Mouse (Mus musculus) stomach, embryonic 15.5 days (tissue): ENCODE measurements around the gene Ctns. TPM values are rescaled to one million over a fixed set of nuclear protein-coding genes. Genes with fewer than 3 reads are reported as not detected.
A peak's percentile ranks its signal among the peaks of the same experiment; 100 is the strongest.

ENCODE experiments used
- ATAC-seq: fragments of 200-750 bp; cut with Nextera tagmentation; 2 replicates; pipeline ENCODE4 v1.8.0; 2017; ENCODE audit warnings: low read depth, moderate number of reproducible peaks, moderate TSS enrichment; ENCODE audit not compliant: insufficient read depth, low FRiP score
- H3K27ac ChIP-seq: fragments of 300-500 bp; sonication (generic); 2 replicates; pipeline ENCODE4 v1.5.1; 2015; ENCODE audit warnings: mild to moderate bottlenecking, inconsistent platforms
- H3K27me3 ChIP-seq: fragments of 300-500 bp; sonication (generic); replicated peaks from 2 replicates; pipeline ENCODE4 v1.6.1; 2015; ENCODE audit warnings: inconsistent platforms
- H3K36me3 ChIP-seq: fragments of 300-500 bp; sonication (generic); 2 replicates; pipeline ENCODE4 v1.6.1; 2015; ENCODE audit warnings: inconsistent platforms
- H3K4me1 ChIP-seq: fragments of 300-500 bp; sonication (generic); 2 replicates; pipeline ENCODE4 v1.6.1; 2015; ENCODE audit warnings: inconsistent platforms
- H3K4me2 ChIP-seq: fragments of 300-500 bp; sonication (generic); 2 replicates; pipeline ENCODE4 v1.6.1; 2015; ENCODE audit warnings: mild to moderate bottlenecking, inconsistent platforms
- H3K4me3 ChIP-seq: fragments of 300-500 bp; sonication (generic); replicated peaks from 2 replicates; pipeline ENCODE4 v1.5.1; 2015; ENCODE audit warnings: inconsistent platforms
- H3K9ac ChIP-seq: fragments of 300-500 bp; sonication (generic); 2 replicates; pipeline ENCODE4 v1.6.1; 2015; ENCODE audit warnings: inconsistent platforms
- H3K9me3 ChIP-seq: fragments of 300-500 bp; sonication (generic); 2 replicates; pipeline ENCODE4 v1.6.1; 2016; ENCODE audit warnings: inconsistent platforms
- WGBS: fragments of 180-500 bp; shearing (Covaris S2); methylation state at CpG from one replicate; pipeline ENCODE4 v1.1.7; 2015; 5-methylcytosine and 5-hydroxymethylcytosine counted together
- polyA plus RNA-seq: library from polyadenylated mRNA; unstranded; fragments of >200 nt; fragmentation: Nextera tagmentation; extraction: Ambion mirVana; gene quantifications from 2 replicates; pipeline ENCODE4 v1.2.1, GENCODE M21; 2015

The Ctns gene
- polyA plus RNA-seq, result 17.0 and 18.2 TPM in 2 replicates

- Histone ChIP-seq H3K27me3 (no peaks in the 10 kb centered on the region), H3K4me1 (0 out of 2 replicates have a peak, but pooled peaks cover 2% of the 10 kb centered on the region), H3K4me2 (peak within 1 kb of the TSS; percentile 97), H3K36me3 (no peaks in the 10 kb centered on the region), H3K9ac (peak within 1 kb of the TSS; percentile 67), H3K27ac (no peak within 1 kb of the TSS; the same call in 1 of the 2 replicates), H3K9me3 (no peaks in the 10 kb centered on the region), H3K4me3 (peak within 1 kb of the TSS; percentile 79)
- ATAC-seq, result peak; percentile 95
- under 1% methylated on average over 22 of the region's 22 CpGs for WGBS
These were observed at the start of gene Ctns for GRCm38 (mm10) chr11:73198603-73199229. Ctns (minus strand) TSS chr11:73199042.

- WGBS, result 79% methylated on average over 4 of the region's 4 CpGs
- no peak for ATAC-seq
- no peak overlapping the region for H3K27ac ChIP-seq
- H3K36me3 ChIP-seq, result no peaks in the 10 kb centered on the region
- no peak overlapping the region for H3K9ac ChIP-seq
- H3K4me2 ChIP-seq, result no peak overlapping the region
- no peak overlapping the region for H3K4me3 ChIP-seq
- no peaks in the 10 kb centered on the region for H3K4me1 ChIP-seq
- no peaks in the 10 kb centered on the region for H3K9me3 ChIP-seq
- H3K27me3 ChIP-seq, result no peaks in the 10 kb centered on the region
These were observed 43.9 kb upstream of the Ctns start for GRCm38 (mm10) chr11:73242777-73243176.

DNA sequence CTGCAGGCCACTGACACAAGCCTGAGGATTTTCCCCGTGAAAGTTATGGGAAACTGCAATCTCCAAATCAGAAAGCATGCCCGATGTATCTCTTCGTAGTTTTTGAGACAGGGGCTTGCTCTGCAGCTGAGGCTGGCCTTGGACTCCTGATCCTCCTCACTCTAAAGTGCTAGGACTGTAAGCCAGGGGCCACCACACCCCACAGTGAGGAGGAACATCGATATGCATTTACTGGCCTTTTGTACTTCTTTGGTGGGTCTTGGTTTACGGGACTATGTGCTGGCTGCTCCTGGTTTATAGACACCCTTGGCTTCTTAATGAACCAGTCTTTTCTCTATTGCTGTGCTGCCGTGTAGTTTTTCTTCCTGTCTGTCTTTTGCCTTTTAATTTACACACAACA lies 43.4 kb upstream of the Ctns start:
- Histone ChIP-seq H3K36me3 (no peaks in the 10 kb centered on the region), H3K27me3 (no peaks in the 10 kb centered on the region), H3K9me3 (no peaks in the 10 kb centered on the region), H3K4me1 (no peaks in the 10 kb centered on the region), H3K4me2 (no peak overlapping the region), H3K4me3 (no peak overlapping the region), H3K9ac (no peak overlapping the region), H3K27ac (no peak overlapping the region)
- WGBS, result 79% methylated on average over 6 of the region's 6 CpGs
- ATAC-seq, result no peak

GRCm38 (mm10) chr11:73236731-73237130 lies 37.9 kb upstream of the Ctns start:
- peak overlapping the region; percentile 84 for H3K27ac ChIP-seq
- no peaks in the 10 kb centered on the region for H3K9me3 ChIP-seq
- H3K4me2 ChIP-seq, result no peak overlapping the region
- ATAC-seq, result no peak
- WGBS, result 52% methylated on average over 3 of the region's 3 CpGs
- H3K9ac ChIP-seq, result no peak overlapping the region
- H3K27me3 ChIP-seq, result no peaks in the 10 kb centered on the region
- H3K4me1 ChIP-seq, result peaks cover 10% of the 10 kb centered on the region
- no peak overlapping the region for H3K4me3 ChIP-seq
- H3K36me3 ChIP-seq, result no peaks in the 10 kb centered on the region

DNA sequence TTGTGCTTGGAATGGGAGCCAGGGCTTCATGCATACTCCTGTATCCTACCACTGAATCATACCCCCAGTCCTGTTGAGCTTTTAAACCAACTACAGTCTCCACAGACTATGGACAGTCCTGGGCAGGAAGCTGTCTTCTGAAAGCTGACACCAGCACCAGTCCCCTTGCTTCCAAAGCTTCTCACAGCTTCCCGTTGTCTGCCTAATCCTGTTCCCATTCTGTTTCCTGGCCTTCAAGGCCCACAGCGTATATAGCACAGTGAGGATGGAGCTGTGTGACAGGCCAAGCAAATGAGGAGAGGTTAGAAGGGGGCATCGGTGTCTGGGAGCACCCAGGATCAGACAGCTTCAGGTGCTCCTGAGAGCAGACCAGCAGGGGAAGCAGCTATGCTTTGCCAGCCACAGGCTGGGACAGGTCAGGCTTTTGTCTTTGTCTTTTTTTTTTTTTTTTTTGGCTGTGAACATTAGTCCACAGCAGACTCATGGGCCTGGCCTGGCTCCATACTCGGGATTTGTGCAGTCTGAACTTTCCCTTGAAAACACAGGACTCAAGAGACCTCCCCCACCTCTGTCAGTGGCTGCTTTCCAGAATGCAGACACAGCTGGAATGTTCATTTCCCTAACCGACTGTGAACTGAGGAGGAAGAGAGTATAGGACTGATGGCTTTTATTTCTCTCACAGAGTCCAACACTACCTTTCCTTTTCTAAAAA lies 37.3 kb upstream of the Ctns start:
- peaks cover 10% of the 10 kb centered on the region for H3K4me1 ChIP-seq
- H3K27me3 ChIP-seq, result no peaks in the 10 kb centered on the region
- no peak overlapping the region for H3K4me3 ChIP-seq
- H3K36me3 ChIP-seq, result no peaks in the 10 kb centered on the region
- peak overlapping the region; percentile 84 for H3K27ac ChIP-seq
- H3K4me2 ChIP-seq, result no peak overlapping the region
- H3K9me3 ChIP-seq, result no peaks in the 10 kb centered on the region
- no peak overlapping the region for H3K9ac ChIP-seq
- ATAC-seq, result peak; percentile 70; the same call in 1 of the 2 replicates
- WGBS, result 16% methylated on average over 5 of the region's 5 CpGs

- no peak within 1 kb of the TSS for H3K9ac ChIP-seq
- no peaks in the 10 kb centered on the region for H3K9me3 ChIP-seq
- H3K36me3 ChIP-seq, result no peaks in the 10 kb centered on the region
- H3K27ac ChIP-seq, result no peak within 1 kb of the TSS
- 86% methylated on average over 5 of the region's 5 CpGs for WGBS
- H3K4me2 ChIP-seq, result no peak within 1 kb of the TSS
- no peaks in the 10 kb centered on the region for H3K27me3 ChIP-seq
- H3K4me1 ChIP-seq, result peaks cover 10% of the 10 kb centered on the region
- H3K4me3 ChIP-seq, result no peak within 1 kb of the TSS
- ATAC-seq, result no peak
These were observed 35.1 kb upstream of the Ctns start, which contains the start of gene Trpv1 for GRCm38 (mm10) chr11:73233992-73234391. Trpv1 (plus strand) TSS chr11:73234292.

GRCm38 (mm10) chr11:73232513-73232912 lies 33.7 kb upstream of the Ctns start:
- H3K27me3 ChIP-seq, result no peaks in the 10 kb centered on the region
- H3K9me3 ChIP-seq, result no peaks in the 10 kb centered on the region
- peaks cover 10% of the 10 kb centered on the region for H3K4me1 ChIP-seq
- no peak overlapping the region for H3K4me2 ChIP-seq
- 55% methylated on average over 2 of the region's 2 CpGs for whole genome bisulfite sequencing
- no peaks in the 10 kb centered on the region for H3K36me3 ChIP-seq
- ATAC-seq, result no peak
- H3K27ac ChIP-seq, result no peak overlapping the region
- H3K4me3 ChIP-seq, result no peak overlapping the region
- no peak overlapping the region for H3K9ac ChIP-seq

DNA sequence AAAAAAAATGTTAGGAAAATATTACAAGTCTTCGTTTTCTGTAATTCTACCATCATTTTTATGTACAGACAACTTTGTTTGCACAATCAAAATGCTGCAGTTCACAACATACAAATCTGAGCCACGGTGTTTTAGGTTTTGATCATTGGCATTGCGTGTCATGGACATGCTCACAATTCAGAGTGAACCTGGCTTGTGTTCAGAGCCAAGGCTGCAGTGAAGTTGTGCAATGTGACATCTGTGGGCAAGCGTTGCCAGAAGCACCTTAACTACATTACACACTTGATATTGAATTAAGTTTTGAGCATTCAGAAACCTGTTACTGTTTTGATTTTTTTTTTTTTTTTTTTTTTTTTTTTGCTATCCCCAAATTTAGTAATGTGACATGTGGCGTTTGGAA lies 31.2 kb upstream of the Ctns start:
- no peaks in the 10 kb centered on the region for H3K36me3 ChIP-seq
- no peaks in the 10 kb centered on the region for H3K9me3 ChIP-seq
- WGBS, result 82% methylated on average over 5 of the region's 5 CpGs
- H3K4me3 ChIP-seq, result no peak overlapping the region
- H3K27ac ChIP-seq, result no peak overlapping the region
- ATAC-seq, result no peak
- H3K4me2 ChIP-seq, result no peak overlapping the region
- no peaks in the 10 kb centered on the region for H3K4me1 ChIP-seq
- no peak overlapping the region for H3K9ac ChIP-seq
- no peaks in the 10 kb centered on the region for H3K27me3 ChIP-seq

DNA sequence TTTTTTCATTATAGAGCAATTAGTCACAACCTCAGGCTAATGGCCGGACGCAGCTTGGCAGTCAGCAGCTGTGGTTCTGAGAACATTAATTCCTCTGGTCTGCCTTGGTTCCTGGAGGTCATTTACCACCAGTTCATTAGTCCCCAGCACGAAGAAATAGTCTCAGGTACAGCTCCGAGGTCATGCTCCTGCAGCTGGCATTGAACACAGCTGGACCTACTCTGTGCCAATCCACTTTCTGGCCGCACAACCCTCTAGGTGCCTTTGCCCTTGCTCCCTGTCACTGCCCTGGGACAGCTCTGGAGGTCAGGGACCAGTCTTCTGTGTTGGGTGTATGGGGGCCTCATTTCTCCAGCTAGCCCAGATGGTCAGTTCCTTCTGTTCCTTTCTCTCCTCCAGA lies 30.0 kb upstream of the Ctns start:
- 79% methylated on average over 5 of the region's 5 CpGs for WGBS
- H3K9me3 ChIP-seq, result no peaks in the 10 kb centered on the region
- H3K27ac ChIP-seq, result no peak overlapping the region
- H3K27me3 ChIP-seq, result no peaks in the 10 kb centered on the region
- H3K4me2 ChIP-seq, result no peak overlapping the region
- H3K9ac ChIP-seq, result no peak overlapping the region
- no peaks in the 10 kb centered on the region for H3K36me3 ChIP-seq
- H3K4me1 ChIP-seq, result no peaks in the 10 kb centered on the region
- no peak for ATAC-seq
- no peak overlapping the region for H3K4me3 ChIP-seq

- H3K4me3 ChIP-seq, result no peak overlapping the region
- no peaks in the 10 kb centered on the region for H3K27me3 ChIP-seq
- H3K36me3 ChIP-seq, result no peaks in the 10 kb centered on the region
- H3K27ac ChIP-seq, result no peak overlapping the region
- ATAC-seq, result no peak
- H3K9me3 ChIP-seq, result no peaks in the 10 kb centered on the region
- H3K9ac ChIP-seq, result no peak overlapping the region
- H3K4me1 ChIP-seq, result no peaks in the 10 kb centered on the region
- H3K4me2 ChIP-seq, result no peak overlapping the region
- 84% methylated on average over 6 of the region's 6 CpGs for WGBS
These were observed 27.0 kb upstream of the Ctns start for GRCm38 (mm10) chr11:73225856-73226255.

GRCm38 (mm10) chr11:73223966-73224365 lies 25.1 kb upstream of the Ctns start:
- no peaks in the 10 kb centered on the region for H3K4me1 ChIP-seq
- no peaks in the 10 kb centered on the region for H3K27me3 ChIP-seq
- no peak overlapping the region for H3K4me2 ChIP-seq
- H3K36me3 ChIP-seq, result no peaks in the 10 kb centered on the region
- ATAC-seq, result no peak
- no peak overlapping the region for H3K9ac ChIP-seq
- no peak overlapping the region for H3K27ac ChIP-seq
- no peaks in the 10 kb centered on the region for H3K9me3 ChIP-seq
- WGBS, result 72% methylated on average over 2 of the region's 2 CpGs
- H3K4me3 ChIP-seq, result no peak overlapping the region

DNA sequence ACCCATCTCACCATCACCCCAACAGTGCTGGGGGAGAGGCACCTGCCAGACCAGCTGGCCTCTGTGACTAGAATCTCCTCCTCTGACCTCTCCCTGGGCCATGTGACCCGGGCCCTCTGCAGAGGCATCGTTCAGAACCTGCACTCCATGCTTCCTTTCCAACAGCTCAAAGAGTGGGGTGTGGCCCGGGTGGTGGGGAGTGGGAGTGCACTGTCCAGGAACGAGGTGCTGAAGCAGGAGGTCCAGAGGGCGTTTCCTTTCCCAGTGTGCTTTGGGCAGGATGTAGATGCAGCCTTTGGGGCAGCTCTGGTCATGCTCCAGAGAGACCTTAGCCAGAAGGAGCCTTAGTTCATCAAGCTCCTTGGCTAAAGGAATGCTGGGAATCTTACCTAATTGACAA lies 24.0 kb upstream of the Ctns start:
- 24% methylated on average over 5 of the region's 5 CpGs for WGBS
- Histone ChIP-seq H3K4me2 (no peak overlapping the region), H3K9ac (no peak overlapping the region), H3K27me3 (no peaks in the 10 kb centered on the region), H3K36me3 (no peaks in the 10 kb centered on the region), H3K27ac (no peak overlapping the region), H3K4me1 (no peaks in the 10 kb centered on the region), H3K4me3 (no peak overlapping the region), H3K9me3 (no peaks in the 10 kb centered on the region)
- no peak for ATAC-seq
